Comparison of ENCODE assay signal across 8 mouse cellular contexts in genomic region chr5:130120904-130121303, GRCm38 (mm10). TPM values are rescaled to one million over a fixed set of nuclear protein-coding genes. Genes with fewer than 3 reads are reported as not detected.
DNase-seq lines count a peak whose midpoint lies in the region; ATAC-seq lines count a peak whose summit lies in the region.

No protein-coding gene starts in this region.

- peak; percentile 43; the same call in 1 of the 2 replicates for ATAC-seq in hindbrain, embryonic 14.5 days (ENCODE audit: low FRiP score)
- ATAC-seq in hindbrain, embryonic 12.5 days (ENCODE audit: low FRiP score): no peak
- ATAC-seq in heart, embryonic 14.5 days (ENCODE audit: insufficient number of reproducible peaks, insufficient read depth, low FRiP score, low read depth): 0 out of 2 replicates have a peak, but pooled peaks have one; percentile 31

- no peak for DNase-seq in hindbrain, embryonic 14.5 days (ENCODE audit: low spot score)
- peak; percentile 88 for DNase-seq in adipocyte (ENCODE audit: low spot score)
- DNase-seq in kidney, postnatal 4 days: peak; percentile 67 to 80
- no peak for DNase-seq in left cerebral cortex, postnatal 25 days (ENCODE audit: low spot score in 2 of 2)
- DNase-seq in cerebellum, adult 11 months: no peak
- no peak for DNase-seq in layer of hippocampus, postnatal 14 days (ENCODE audit: low spot score in 2 of 2)

- H3K4me1 ChIP-seq in hindbrain, embryonic 14.5 days (replicated peaks; ENCODE audit: control insufficient read depth, insufficient read depth, low read length): 0 out of 2 replicates have a peak, but pooled peaks cover 7% of the 10 kb centered on the region
- peaks cover 12% of the 10 kb centered on the region for H3K4me1 ChIP-seq in hindbrain, embryonic 12.5 days
- H3K4me1 ChIP-seq in heart, embryonic 14.5 days (ENCODE audit: control insufficient read depth in 2 of 2, insufficient read depth in 2 of 2, low read length in 2 of 2): peaks cover 2 to 4% of the 10 kb centered on the region in 2 experiments; a peak in 3 of 4 replicates

- no peak overlapping the region for H3K27ac ChIP-seq in hindbrain, embryonic 14.5 days
- no peak overlapping the region for H3K27ac ChIP-seq in hindbrain, embryonic 12.5 days
- H3K27ac ChIP-seq in heart, embryonic 14.5 days (replicated peaks in 1 of 2; ENCODE audit: control insufficient read depth in 1 of 2, insufficient read depth in 1 of 2, low read depth in 2 of 2, low read length in 2 of 2): no peak overlapping the region

- peaks cover 5% of the 10 kb centered on the region; the same call in 1 of the 2 replicates for H3K36me3 ChIP-seq in hindbrain, embryonic 14.5 days (replicated peaks; ENCODE audit: control insufficient read depth, insufficient read depth)
- H3K36me3 ChIP-seq in hindbrain, embryonic 12.5 days: 0 out of 2 replicates have a peak, but pooled peaks cover 1% of the 10 kb centered on the region
- H3K36me3 ChIP-seq in heart, embryonic 14.5 days (ENCODE audit: control insufficient read depth, insufficient read depth, low read length): no peaks in the 10 kb centered on the region

- WGBS in hindbrain, embryonic 14.5 days: 51% methylated on average over 6 of the region's 6 CpGs
- WGBS in hindbrain, embryonic 12.5 days: 59% methylated on average over 6 of the region's 6 CpGs
- WGBS in heart, embryonic 14.5 days: 64% methylated on average over 6 of the region's 6 CpGs

- H3K4me3 ChIP-seq in hindbrain, embryonic 14.5 days (replicated peaks; ENCODE audit: low read length): no peak overlapping the region
- H3K4me3 ChIP-seq in hindbrain, embryonic 12.5 days: no peak overlapping the region
- no peak overlapping the region for H3K4me3 ChIP-seq in heart, embryonic 14.5 days (ENCODE audit: control insufficient read depth in 1 of 2, insufficient read depth in 1 of 2, low read depth in 1 of 2, low read length in 2 of 2)

- H3K27me3 ChIP-seq in hindbrain, embryonic 14.5 days (ENCODE audit: control insufficient read depth, insufficient read depth, low read length): no peaks in the 10 kb centered on the region
- H3K27me3 ChIP-seq in hindbrain, embryonic 12.5 days: no peaks in the 10 kb centered on the region
- no peaks in the 10 kb centered on the region for H3K27me3 ChIP-seq in heart, embryonic 14.5 days (ENCODE audit: control insufficient read depth, insufficient read depth, low read length)

- no peak overlapping the region for H3K4me2 ChIP-seq in hindbrain, embryonic 14.5 days (replicated peaks)
- no peak overlapping the region for H3K4me2 ChIP-seq in hindbrain, embryonic 12.5 days (replicated peaks)
- no peak overlapping the region for H3K4me2 ChIP-seq in heart, embryonic 14.5 days (ENCODE audit: low read length)

- intact Hi-C loops in left cerebral cortex, postnatal 25 days (cut with DNase I): no loop called here

- no peak overlapping the region for H3K9ac ChIP-seq in hindbrain, embryonic 14.5 days
- no peak overlapping the region for H3K9ac ChIP-seq in hindbrain, embryonic 12.5 days
- no peak overlapping the region for H3K9ac ChIP-seq in heart, embryonic 14.5 days (ENCODE audit: low read length)

- H3K9me3 ChIP-seq in hindbrain, embryonic 14.5 days (ENCODE audit: control insufficient read depth, low read length): no peaks in the 10 kb centered on the region
- H3K9me3 ChIP-seq in hindbrain, embryonic 12.5 days (replicated peaks): no peaks in the 10 kb centered on the region
- no peaks in the 10 kb centered on the region for H3K9me3 ChIP-seq in heart, embryonic 14.5 days (ENCODE audit: control insufficient read depth, low read length)

RNA-seq across cellular contexts. Expression of gene Kctd7, which starts 23.8 kb away (rescaled TPM):
- 15.3 and 18.1 TPM in 2 replicates for polyA plus RNA-seq in hindbrain, embryonic 14.5 days (2014; fragmentation: Nextera tagmentation; extraction: Ambion mirVana)
- 8.7 and 10.1 TPM in 2 replicates for polyA plus RNA-seq in hindbrain, embryonic 12.5 days (2016; fragmentation: Nextera tagmentation; extraction: Ambion mirVana)
- 4.8 TPM in 2 replicates for polyA plus RNA-seq in heart, embryonic 14.5 days (2014; fragmentation: Nextera tagmentation; extraction: Ambion mirVana)
- total RNA-seq in left cerebral cortex, postnatal 25 days (2021): 10 to 100 TPM; 10.3 to 11.8 TPM
- 10 to 100 TPM; 11.5 to 13.3 TPM for total RNA-seq in layer of hippocampus, postnatal 14 days (2021)

RNA-seq across cellular contexts. Expression of gene Tpst1, which starts 47.8 kb away (rescaled TPM):
- polyA plus RNA-seq in hindbrain, embryonic 14.5 days (2014; fragmentation: Nextera tagmentation; extraction: Ambion mirVana): 62.2 and 63.0 TPM in 2 replicates
- polyA plus RNA-seq in hindbrain, embryonic 12.5 days (2016; fragmentation: Nextera tagmentation; extraction: Ambion mirVana): 57.0 and 62.9 TPM in 2 replicates
- polyA plus RNA-seq in heart, embryonic 14.5 days (2014; fragmentation: Nextera tagmentation; extraction: Ambion mirVana): 23.0 and 24.5 TPM in 2 replicates
- total RNA-seq in left cerebral cortex, postnatal 25 days (2021): 10 to 100 TPM; 33.3 to 34.1 TPM
- 10 to 100 TPM; 47.3 to 48.8 TPM for total RNA-seq in layer of hippocampus, postnatal 14 days (2021)

RNA-seq across cellular contexts. Expression of gene Rabgef1, which starts 50.7 kb away (rescaled TPM):
- polyA plus RNA-seq in hindbrain, embryonic 14.5 days (2014; fragmentation: Nextera tagmentation; extraction: Ambion mirVana): 35.7 and 40.3 TPM in 2 replicates
- 33.3 and 38.2 TPM in 2 replicates for polyA plus RNA-seq in hindbrain, embryonic 12.5 days (2016; fragmentation: Nextera tagmentation; extraction: Ambion mirVana)
- 16.5 and 17.9 TPM in 2 replicates for polyA plus RNA-seq in heart, embryonic 14.5 days (2014; fragmentation: Nextera tagmentation; extraction: Ambion mirVana)
- total RNA-seq in left cerebral cortex, postnatal 25 days (2021): 10 to 100 TPM; 55.8 to 57.4 TPM
- total RNA-seq in layer of hippocampus, postnatal 14 days (2021): 10 to 100 TPM; 34.3 to 38.7 TPM

Comparison
In these comparisons a context has a peak if more than half of its experiments do, and no peak if none do; other contexts are left out.
1. DNase-seq: peak in adipocyte (single experiment) and kidney, postnatal 4 days (2 of 2); none in hindbrain, embryonic 14.5 days (single experiment), left cerebral cortex, postnatal 25 days (0 of 2), cerebellum, adult 11 months (single experiment) and layer of hippocampus, postnatal 14 days (0 of 2).